Mouse (Mus musculus) forebrain, embryonic 10.5 days (tissue): ENCODE results near the gene Ncoa6. TPM values are rescaled to one million over a fixed set of nuclear protein-coding genes. Genes with fewer than 3 reads are reported as not detected.
"Not testable (repeated sequence)": the region's sequence is repeated elsewhere in the genome, so short reads cannot be mapped to it uniquely, and the experiment has no call there.

Source experiments
- DNase-seq: peaks from one replicate; pipeline ENCODE4 v3.0.0-alpha.2; 2017; ENCODE audit warnings: low spot score; ENCODE audit errors: extremely low spot score
- H3K27ac ChIP-seq: fragments of 300-500 bp; sonication (generic); 2 replicates; pipeline ENCODE4 v1.5.1; 2016; ENCODE audit warnings: mild to moderate bottlenecking
- H3K27me3 ChIP-seq: fragments of 300-500 bp; sonication (generic); 2 replicates; pipeline ENCODE4 v1.6.1; 2016; ENCODE audit warnings: mild to moderate bottlenecking; ENCODE audit not compliant: poor library complexity, severe bottlenecking
- H3K36me3 ChIP-seq: fragments of 300-500 bp; sonication (generic); replicated peaks from 2 replicates; pipeline ENCODE4 v1.6.1; 2016; ENCODE audit warnings: mild to moderate bottlenecking, moderate library complexity
- H3K4me1 ChIP-seq: fragments of 300-500 bp; sonication (generic); 2 replicates; pipeline ENCODE4 v1.6.1; 2016
- H3K4me3 ChIP-seq: fragments of 300-500 bp; sonication (generic); 2 replicates; pipeline ENCODE4 v1.5.1; 2016; ENCODE audit warnings: mild to moderate bottlenecking, moderate library complexity
- H3K9me3 ChIP-seq: fragments of 300-500 bp; sonication (generic); 2 replicates; pipeline ENCODE4 v1.6.1; 2016; ENCODE audit warnings: mild to moderate bottlenecking, moderate library complexity
- WGBS: fragments of 180-500 bp; shearing (Covaris S2); methylation state at CpG from one replicate; pipeline ENCODE4 v1.1.7; 2016; 5-methylcytosine and 5-hydroxymethylcytosine counted together
- polyA plus RNA-seq: library from polyadenylated mRNA; unstranded; fragments of >200 nt; fragmentation: Nextera tagmentation; extraction: Ambion mirVana; gene quantifications from 2 replicates; pipeline ENCODE4 v1.2.1, GENCODE M21; 2016

Gene Ncoa6
- polyA plus RNA-seq, 1 experiment from 2014 or later = 23.7 TPM

GRCm38 (mm10) chr2:155490998-155491397, 17.3 kb upstream of the Ncoa6 start:
- Histone ChIP-seq H3K27me3 (no peaks in the 10 kb centered on the region), H3K4me3 (no peak overlapping the region), H3K27ac (no peak overlapping the region), H3K36me3 (peaks cover 11% of the 10 kb centered on the region; the same call in 1 of the 2 replicates), H3K4me1 (no peaks in the 10 kb centered on the region), H3K9me3 (no peaks in the 10 kb centered on the region)
- no peak for DNase-seq
- WGBS = 90% methylated on average over 6 of the region's 6 CpGs

GRCm38 (mm10) chr2:155482021-155482420, 8.3 kb upstream of the Ncoa6 start:
- peak; percentile 60 for DNase-seq
- Histone ChIP-seq H3K4me3 (no peak overlapping the region), H3K27ac (no peak overlapping the region), H3K36me3 (no peaks in the 10 kb centered on the region), H3K9me3 (no peaks in the 10 kb centered on the region), H3K27me3 (no peaks in the 10 kb centered on the region), H3K4me1 (no peaks in the 10 kb centered on the region)
- WGBS = 49% methylated on average over 3 of the region's 3 CpGs

DNA sequence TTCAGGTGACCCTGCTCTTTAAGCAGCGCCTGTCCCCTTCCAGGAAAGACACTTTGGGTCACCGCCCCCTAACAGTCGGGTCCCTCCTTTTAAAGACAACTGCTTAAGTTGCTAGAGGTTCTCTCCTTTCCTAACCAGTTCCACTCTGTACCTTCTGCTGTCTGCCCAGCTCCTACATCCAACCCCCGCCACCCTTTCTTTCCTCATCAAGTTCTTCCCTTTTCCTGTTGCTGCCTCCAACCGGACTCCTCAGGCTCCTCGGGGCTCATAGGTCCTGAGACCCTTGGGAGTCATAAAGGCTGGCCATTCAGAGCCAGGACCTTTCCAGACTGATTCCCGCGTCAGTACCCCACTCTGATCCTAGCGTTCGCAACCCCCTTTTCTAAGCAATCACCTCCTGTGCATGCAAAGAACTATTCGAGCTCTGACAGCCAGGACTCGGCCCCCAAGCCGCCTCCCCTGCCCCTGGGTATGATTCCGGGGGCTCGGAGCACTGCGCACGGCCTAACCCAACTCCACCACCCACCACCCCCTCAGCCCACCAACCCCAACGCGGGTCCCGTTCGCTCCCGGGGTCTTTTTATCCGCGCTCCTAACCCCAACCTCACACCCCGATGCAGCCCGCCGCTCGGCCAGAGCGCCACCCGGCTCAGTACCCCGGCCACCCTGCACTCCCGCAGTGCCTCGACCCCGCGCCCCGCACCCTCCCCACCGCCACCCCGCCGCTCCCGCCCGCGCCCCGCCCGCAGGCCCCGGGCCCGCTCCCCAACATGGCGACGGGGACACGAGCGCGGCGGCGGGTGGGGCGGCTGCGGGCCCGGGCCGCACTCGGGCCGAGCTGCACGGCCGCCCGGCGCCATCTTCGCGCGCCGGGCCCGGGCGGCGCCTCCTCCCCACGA, 774 bp downstream of the Ncoa6 start:
- Histone ChIP-seq H3K27ac (peak overlapping the region; percentile 97), H3K4me1 (peaks cover 21% of the 10 kb centered on the region)
- under 1% methylated on average over 66 of the region's 71 CpGs for WGBS

GRCm38 (mm10) chr2:155466861-155467260, 6.8 kb downstream of the Ncoa6 start:
- no peak overlapping the region for H3K27ac ChIP-seq
- peaks cover 18% of the 10 kb centered on the region for H3K36me3 ChIP-seq
- no peaks in the 10 kb centered on the region for H3K9me3 ChIP-seq
- no peaks in the 10 kb centered on the region for H3K27me3 ChIP-seq
- 97% methylated on average over 1 of the region's 1 CpGs for WGBS
- no peak for DNase-seq
- peaks cover 4% of the 10 kb centered on the region; the same call in 1 of the 2 replicates for H3K4me1 ChIP-seq
- no peak overlapping the region for H3K4me3 ChIP-seq

More for the DNA sequence above, 774 bp downstream of the Ncoa6 start:
- DNase-seq = peak; percentile 50
- Histone ChIP-seq H3K4me3 (peak overlapping the region; percentile 89), H3K27me3 (peaks cover 8% of the 10 kb centered on the region), H3K9me3 (no peaks in the 10 kb centered on the region), H3K36me3 (no peaks in the 10 kb centered on the region)

- no peaks in the 10 kb centered on the region for H3K4me1 ChIP-seq
- H3K9me3 ChIP-seq = no peaks in the 10 kb centered on the region
- no peak overlapping the region for H3K4me3 ChIP-seq
- H3K36me3 ChIP-seq = peaks cover 31% of the 10 kb centered on the region
- DNase-seq = no peak
- no peak overlapping the region for H3K27ac ChIP-seq
- 89% methylated on average over 7 of the region's 7 CpGs for WGBS
- no peaks in the 10 kb centered on the region for H3K27me3 ChIP-seq
Observed at GRCm38 (mm10) chr2:155453591-155453990, 20.1 kb downstream of the Ncoa6 start.

DNA sequence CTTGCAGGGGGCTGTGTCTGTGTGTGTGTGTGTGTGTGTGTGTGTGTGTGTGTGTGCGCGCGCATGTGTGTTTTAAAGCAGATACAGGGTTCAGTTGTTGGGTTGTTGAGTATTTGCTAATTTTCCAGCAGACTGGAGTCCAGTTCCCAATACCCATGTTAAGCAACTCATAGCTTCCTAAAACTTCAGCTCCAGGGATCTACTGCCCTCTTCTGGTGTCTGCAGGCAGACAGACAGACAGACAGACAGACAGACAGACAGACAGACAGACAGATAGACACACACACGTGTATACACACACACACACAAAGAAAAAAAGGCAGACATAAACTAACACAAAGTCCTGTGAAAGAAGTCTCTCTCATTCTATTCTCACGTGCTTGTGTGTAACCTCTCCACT, 22.4 kb downstream of the Ncoa6 start:
- H3K4me1 ChIP-seq = no peaks in the 10 kb centered on the region
- peaks cover 26% of the 10 kb centered on the region for H3K36me3 ChIP-seq
- H3K27me3 ChIP-seq = no peaks in the 10 kb centered on the region
- DNase-seq = no peak
- WGBS = 82% methylated on average over 5 of the region's 5 CpGs
- H3K27ac ChIP-seq = no peak overlapping the region
- no peaks in the 10 kb centered on the region for H3K9me3 ChIP-seq
- no peak overlapping the region for H3K4me3 ChIP-seq

- not testable (repeated sequence) for H3K27me3 ChIP-seq, H3K4me1 ChIP-seq, H3K36me3 ChIP-seq, DNase-seq, H3K4me3 ChIP-seq, H3K9me3 ChIP-seq, H3K27ac ChIP-seq
- 86% methylated on average over 1 of the region's 1 CpGs for WGBS
Observed at GRCm38 (mm10) chr2:155447906-155448305, 25.8 kb downstream of the Ncoa6 start.

- Histone ChIP-seq H3K27me3 (no peaks in the 10 kb centered on the region), H3K27ac (no peak overlapping the region), H3K9me3 (no peaks in the 10 kb centered on the region), H3K36me3 (0 out of 2 replicates have a peak, but pooled peaks cover 4% of the 10 kb centered on the region), H3K4me3 (no peak overlapping the region), H3K4me1 (peaks cover 6% of the 10 kb centered on the region)
- WGBS = 61% methylated on average over 2 of the region's 2 CpGs
- no peak for DNase-seq
Observed at GRCm38 (mm10) chr2:155443446-155443845, 30.2 kb downstream of the Ncoa6 start.

- H3K27me3 ChIP-seq = no peaks in the 10 kb centered on the region
- H3K4me1 ChIP-seq = peaks cover 6% of the 10 kb centered on the region
- 90% methylated on average over 4 of the region's 4 CpGs for WGBS
- H3K36me3 ChIP-seq = peaks cover 4% of the 10 kb centered on the region; the same call in 1 of the 2 replicates
- H3K9me3 ChIP-seq = no peaks in the 10 kb centered on the region
- no peak overlapping the region for H3K4me3 ChIP-seq
- no peak overlapping the region for H3K27ac ChIP-seq
- no peak for DNase-seq
Observed at GRCm38 (mm10) chr2:155442916-155443315, 30.8 kb downstream of the Ncoa6 start.

GRCm38 (mm10) chr2:155436445-155436844, 37.2 kb downstream of the Ncoa6 start:
- H3K27ac ChIP-seq = no peak overlapping the region
- H3K36me3 ChIP-seq = peaks cover 67% of the 10 kb centered on the region
- H3K4me3 ChIP-seq = no peak overlapping the region
- no peak for DNase-seq
- no peaks in the 10 kb centered on the region for H3K4me1 ChIP-seq
- H3K9me3 ChIP-seq = no peaks in the 10 kb centered on the region
- H3K27me3 ChIP-seq = no peaks in the 10 kb centered on the region

DNA sequence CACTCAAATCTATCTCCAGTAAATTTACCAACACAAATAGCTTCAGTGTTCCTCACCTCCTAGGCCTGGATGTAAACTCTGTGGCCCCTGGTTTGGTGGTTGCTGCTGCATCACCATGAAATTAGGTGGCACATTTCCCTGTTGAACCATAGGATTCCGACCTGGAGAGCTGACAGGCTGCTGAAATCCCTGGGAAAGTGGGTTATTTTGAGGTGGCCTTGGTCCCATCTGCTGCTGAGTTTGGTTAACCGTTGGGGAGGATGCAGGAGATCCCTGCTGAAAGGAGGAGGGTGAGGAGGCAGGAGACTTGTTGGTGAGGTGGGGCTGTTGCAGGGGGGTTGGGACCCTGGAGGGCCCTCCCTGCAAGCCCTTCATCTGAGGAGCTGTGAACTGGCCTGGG, 52.8 kb downstream of the Ncoa6 start:
- Histone ChIP-seq H3K4me1 (no peaks in the 10 kb centered on the region), H3K4me3 (no peak overlapping the region), H3K36me3 (peaks cover 78% of the 10 kb centered on the region), H3K27me3 (no peaks in the 10 kb centered on the region), H3K27ac (no peak overlapping the region), H3K9me3 (no peaks in the 10 kb centered on the region)
- DNase-seq = no peak
- 91% methylated on average over 2 of the region's 2 CpGs for WGBS

GRCm38 (mm10) chr2:155404635-155405034, 69.1 kb downstream of the Ncoa6 start:
- WGBS = 90% methylated on average over 1 of the region's 1 CpGs
- Histone ChIP-seq H3K4me3 (no peak overlapping the region), H3K27me3 (no peaks in the 10 kb centered on the region), H3K4me1 (no peaks in the 10 kb centered on the region), H3K27ac (no peak overlapping the region), H3K36me3 (peaks cover 87% of the 10 kb centered on the region), H3K9me3 (no peaks in the 10 kb centered on the region)
- DNase-seq = no peak

- H3K27ac ChIP-seq = no peak overlapping the region
- no peaks in the 10 kb centered on the region for H3K27me3 ChIP-seq
- H3K9me3 ChIP-seq = no peaks in the 10 kb centered on the region
- WGBS = 98% methylated on average over 4 of the region's 4 CpGs
- no peaks in the 10 kb centered on the region for H3K4me1 ChIP-seq
- DNase-seq = no peak
- no peak overlapping the region for H3K4me3 ChIP-seq
- H3K36me3 ChIP-seq = peaks cover 87% of the 10 kb centered on the region
Observed at GRCm38 (mm10) chr2:155401926-155402325, 71.8 kb downstream of the Ncoa6 start.
